Mouse (Mus musculus) kidney, adult 9 months (tissue): ENCODE measurements around the gene Il4.
"Not testable (repeated sequence)": the region's sequence is repeated elsewhere in the genome, so short reads cannot be mapped to it uniquely, and the experiment has no call there.

Experiments used
- DNase-seq: peaks from one replicate; pipeline ENCODE4 v3.0.0; 2022

Gene Il4

GRCm38 (mm10) chr11:53622440-53622806 lies 4.0 kb upstream of the Il4 start:
- no peak for DNase-seq

- no peak for DNase-seq
Observed at GRCm38 (mm10) chr11:53621582-53622439, 3.3 kb upstream of the Il4 start.

DNA sequence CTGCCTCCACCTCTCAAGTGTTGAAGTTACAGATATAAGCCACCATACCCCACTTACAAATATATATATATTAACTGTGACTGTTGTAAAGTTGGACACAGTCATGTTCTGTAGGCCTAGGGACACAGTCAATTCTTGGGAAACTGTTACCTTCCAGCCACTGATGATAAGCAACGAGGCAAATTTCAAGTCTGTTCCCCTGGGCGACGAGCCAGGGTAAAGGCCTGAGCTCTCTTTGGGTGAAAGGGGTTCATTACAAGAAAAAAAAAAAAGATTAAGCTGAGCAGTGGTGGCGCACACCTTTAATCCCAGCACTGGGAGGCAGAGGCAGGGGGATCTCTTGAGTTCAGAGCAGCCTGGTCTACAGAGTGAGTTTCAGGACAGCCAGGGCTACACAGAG lies 1.6 kb upstream of the Il4 start:
- DNase-seq = no peak

DNA sequence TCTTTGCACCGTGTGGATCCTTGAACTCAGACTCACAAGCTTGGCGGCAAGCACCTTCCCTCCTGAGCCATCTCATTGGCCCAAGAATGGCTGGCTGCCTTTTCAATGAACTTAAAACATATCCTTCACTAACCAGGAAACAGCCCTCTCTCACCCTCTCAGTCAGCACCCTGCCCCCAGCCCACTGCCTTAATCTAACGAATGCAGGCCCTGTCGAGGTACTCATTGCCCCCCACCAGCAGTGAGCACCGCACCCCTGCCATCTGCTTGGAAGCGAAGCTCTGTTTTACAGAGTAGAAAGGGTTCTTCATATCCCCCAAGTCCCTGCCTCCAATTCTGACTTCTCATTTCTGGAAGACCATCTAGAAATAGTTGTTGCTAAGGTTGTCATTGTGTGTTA lies 959 bp upstream of the Il4 start:
- DNase-seq = no peak

- DNase-seq = no peak
Observed at GRCm38 (mm10) chr11:53617562-53618109, 833 bp downstream of the Il4 start.

DNA sequence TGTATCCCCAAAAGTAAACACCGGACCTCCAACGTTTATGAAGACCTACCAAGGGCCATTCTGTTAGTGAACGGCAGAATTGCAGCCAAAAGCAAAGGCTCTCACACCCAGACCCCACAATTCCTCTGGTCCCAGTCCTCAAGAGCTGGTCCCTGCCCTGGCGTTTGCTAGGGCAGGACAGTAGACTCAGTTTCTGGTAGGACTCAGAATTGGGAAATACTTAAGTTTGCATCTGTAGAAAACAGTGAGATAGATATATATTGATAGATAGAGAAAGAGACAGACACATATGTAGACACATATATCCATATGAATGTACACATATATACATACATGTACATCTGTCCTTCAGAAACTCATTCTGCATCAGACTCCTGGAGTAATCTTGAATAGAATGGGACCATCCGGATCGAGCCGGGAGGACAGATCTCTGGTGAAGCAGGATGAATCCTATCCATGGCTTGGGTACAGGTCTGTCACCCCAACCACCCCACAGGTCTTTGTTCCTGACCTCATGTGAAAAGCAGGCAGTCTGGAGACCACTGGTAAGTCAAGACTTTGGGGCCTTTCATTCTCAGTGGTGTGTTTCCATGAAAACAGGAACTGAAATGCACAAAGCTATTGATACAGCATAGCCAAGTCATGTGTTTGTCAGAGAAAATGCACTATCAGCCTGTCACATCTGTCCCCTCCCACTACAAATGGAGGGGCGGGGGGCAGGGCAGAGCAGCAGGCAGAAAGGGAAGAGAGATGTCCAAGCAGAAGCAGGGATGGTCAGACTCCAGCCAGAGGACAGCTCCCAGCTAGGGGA lies 1.5 kb downstream of the Il4 start:
- DNase-seq = no peak

DNA sequence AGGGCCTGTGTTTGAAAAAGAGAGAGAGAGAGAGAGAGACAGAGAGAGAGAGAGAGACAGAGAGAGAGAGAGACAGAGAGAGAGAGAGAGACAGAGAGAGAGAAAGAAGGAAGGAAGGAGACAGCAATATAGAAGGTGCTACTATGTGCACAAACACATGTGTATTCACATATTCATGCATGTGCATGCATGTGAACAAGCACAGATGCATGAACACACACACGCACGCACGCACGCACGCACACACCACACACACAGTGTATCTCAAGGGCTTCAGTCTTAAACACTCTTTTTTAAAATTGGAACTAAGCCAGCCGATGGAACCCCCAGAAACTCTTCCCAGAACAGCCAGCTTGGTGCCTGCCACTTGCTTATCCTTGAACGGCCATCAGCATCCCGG lies 2.9 kb downstream of the Il4 start:
- no peak for DNase-seq

DNA sequence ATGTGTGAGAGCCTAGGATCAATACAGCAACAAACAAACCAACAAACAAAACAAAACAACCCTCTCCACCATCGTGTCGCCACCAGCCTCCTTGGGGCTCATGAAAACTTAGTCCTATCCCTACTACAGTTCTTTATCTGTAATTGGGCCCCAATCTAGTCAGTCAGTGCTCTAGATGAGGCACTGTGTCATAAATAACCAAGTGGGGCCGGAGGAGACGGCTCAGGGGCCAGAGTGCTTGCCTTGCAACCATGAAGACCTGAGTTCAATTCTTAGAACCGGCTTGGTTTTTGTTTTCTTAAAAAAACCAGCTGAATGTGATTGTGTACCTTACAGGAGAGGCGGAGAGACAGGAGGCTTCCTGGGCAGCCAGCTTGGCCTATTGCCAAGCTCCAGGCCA lies 3.3 kb downstream of the Il4 start:
- no peak for DNase-seq

- DNase-seq = no peak
Observed at GRCm38 (mm10) chr11:53609672-53610071, 8.8 kb downstream of the Il4 start.

GRCm38 (mm10) chr11:53609231-53609630 lies 9.2 kb downstream of the Il4 start:
- no peak for DNase-seq

GRCm38 (mm10) chr11:53605609-53606008 lies 12.9 kb downstream of the Il4 start:
- DNase-seq = no peak

DNA sequence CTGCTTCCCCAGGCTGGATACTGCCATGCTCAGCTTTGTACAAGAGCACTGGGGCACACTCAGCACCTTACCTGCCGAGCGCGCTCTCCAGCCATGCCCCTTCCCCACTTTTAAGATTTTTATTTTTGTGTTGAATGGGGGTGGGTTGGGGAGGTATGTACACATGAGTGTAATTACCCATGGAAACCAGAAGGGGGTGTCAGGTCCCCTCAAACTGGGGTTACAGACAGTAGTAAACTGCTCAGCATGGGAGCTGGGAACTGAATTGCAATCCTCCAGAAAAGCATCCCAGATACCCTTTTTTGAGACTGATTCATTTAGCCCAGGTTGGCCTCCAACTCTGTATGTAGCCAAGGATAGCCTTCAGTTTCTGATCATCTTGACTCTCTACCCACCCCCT lies 13.5 kb downstream of the Il4 start:
- no peak for DNase-seq

- no peak for DNase-seq
Observed at GRCm38 (mm10) chr11:53591116-53591515, 27.4 kb downstream of the Il4 start.

GRCm38 (mm10) chr11:53590368-53590768 lies 28.1 kb downstream of the Il4 start:
- peak; percentile 11 for DNase-seq

GRCm38 (mm10) chr11:53588279-53588678 lies 30.2 kb downstream of the Il4 start:
- no peak for DNase-seq

DNA sequence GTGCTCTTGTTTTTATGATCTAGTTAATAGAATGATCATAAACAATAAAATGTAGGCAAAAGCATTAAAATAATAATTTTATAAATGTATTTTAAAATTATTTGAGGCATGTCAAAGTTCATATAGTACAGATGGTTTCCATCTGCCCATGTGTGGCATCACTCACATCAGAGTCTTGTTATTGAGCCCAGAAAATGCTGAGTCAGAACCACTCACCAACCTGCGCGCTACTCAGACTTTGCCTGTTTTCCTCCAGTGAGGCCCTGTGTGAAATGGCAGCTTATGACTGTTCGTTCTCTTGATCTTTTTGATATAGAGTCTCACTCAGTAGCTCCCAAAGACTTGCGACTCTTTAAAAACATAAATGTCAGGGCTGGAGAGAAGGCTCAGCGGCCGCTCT lies 33.0 kb downstream of the Il4 start:
- DNase-seq = no peak

DNA sequence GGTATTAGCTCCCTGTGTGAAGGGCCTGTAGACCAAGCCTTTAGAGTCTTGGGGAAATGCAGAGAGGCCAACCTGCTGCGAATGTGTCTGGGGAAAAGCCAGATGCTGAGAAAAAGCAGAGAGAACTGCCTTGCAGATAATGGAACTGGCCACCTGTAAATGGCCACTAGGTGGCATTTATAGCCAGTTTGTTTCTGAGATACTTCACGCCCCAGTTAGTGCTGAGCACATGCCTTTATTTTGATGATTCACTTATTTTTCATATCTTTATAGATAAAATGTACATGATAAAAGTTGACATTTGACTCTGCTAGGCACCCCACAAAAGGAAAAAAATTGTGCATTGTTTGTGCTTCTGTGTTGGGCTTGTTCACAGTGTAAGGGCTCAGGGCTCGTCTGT lies 33.6 kb downstream of the Il4 start:
- peak; percentile 29 for DNase-seq

- no peak for DNase-seq
Observed at GRCm38 (mm10) chr11:53583151-53583550, 35.3 kb downstream of the Il4 start.

- no peak for DNase-seq
Observed at GRCm38 (mm10) chr11:53580562-53580961, 37.9 kb downstream of the Il4 start.

DNA sequence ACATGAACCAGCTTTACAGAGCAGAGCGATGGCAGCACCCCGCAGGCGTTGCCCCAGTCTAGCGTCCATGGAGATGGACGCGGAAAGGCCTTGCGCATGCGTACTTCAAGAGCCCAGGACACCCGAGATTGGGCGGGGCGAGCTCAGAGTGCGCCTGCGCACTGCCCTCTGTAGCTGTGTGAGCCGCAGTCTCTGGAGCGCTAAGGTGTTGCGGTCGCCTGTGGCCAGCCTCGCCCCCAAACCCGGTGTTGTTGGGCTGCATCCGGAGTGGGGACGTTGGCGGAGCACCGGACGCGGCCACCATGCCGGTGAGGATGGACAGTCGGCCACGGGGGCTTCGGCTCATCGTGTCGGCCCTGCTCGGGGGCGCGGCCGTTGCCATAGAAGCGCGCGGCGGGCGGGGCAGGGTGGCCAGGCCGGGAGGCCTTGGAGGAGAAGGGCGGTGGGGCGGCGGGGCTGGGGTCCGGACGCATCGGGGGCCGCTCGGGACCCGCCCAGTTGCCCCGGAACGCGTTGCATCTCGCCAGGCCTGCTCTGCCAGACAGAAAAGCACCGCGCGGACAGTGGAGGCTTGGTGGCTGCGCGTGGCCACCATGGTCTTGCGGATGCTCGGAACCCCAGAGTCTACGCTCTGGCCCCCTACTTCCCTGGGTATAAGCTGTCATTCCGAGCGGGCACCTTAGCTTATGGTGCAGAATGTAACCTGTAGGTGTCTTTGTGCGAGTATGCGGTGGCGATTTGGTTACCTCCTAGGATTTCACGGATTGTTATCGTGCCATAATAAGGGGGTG lies 51.0 kb downstream of the Il4 start, which contains the start of gene Kif3a:
Gene Kif3a, plus strand, starts transcription at position 156 of the 791 bp plus-strand sequence.
- peak; percentile 96 for DNase-seq

- DNase-seq = no peak
Observed at GRCm38 (mm10) chr11:53566646-53567045, 51.8 kb downstream of the Il4 start.

DNA sequence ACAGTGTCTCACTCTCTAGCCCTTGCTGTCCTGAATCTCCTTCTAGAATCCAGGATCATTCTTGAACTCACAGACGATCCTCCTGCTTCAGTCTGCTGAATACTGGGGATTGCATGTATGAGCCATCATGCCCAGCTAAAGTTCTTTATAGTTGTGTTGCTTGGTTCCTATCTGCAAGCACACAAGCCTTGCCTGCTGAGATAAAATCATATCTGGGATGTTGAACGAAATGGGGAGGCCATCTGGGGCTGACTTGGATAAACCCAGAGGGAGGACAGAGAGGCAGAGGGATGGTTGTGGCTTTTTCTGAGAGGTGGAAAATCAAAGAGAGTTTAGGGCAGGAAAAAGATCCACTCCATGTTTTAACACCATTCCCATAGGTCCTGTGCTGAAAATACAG lies 56.5 kb downstream of the Il4 start:
- DNase-seq = no peak

GRCm38 (mm10) chr11:53559980-53560379 lies 58.5 kb downstream of the Il4 start:
- not testable (repeated sequence) for DNase-seq
